Mouse (Mus musculus): ENCODE data around the gene Ripk3. TPM values are rescaled to one million over a fixed set of nuclear protein-coding genes. Genes with fewer than 3 reads are reported as not detected.

Gene Ripk3
- total and polyA plus RNA-seq, 3 experiments, result 0.15 to 2.0 TPM; not detected in 1

- H3K4me2 ChIP-seq (ENCODE audit: insufficient read depth, low read depth, poor library complexity, severe bottlenecking), result no peak overlapping the region
- no peak overlapping the region for H3K27ac ChIP-seq (ENCODE audit: insufficient read depth, low read depth)
- H3K4me1 ChIP-seq (ENCODE audit: control insufficient read depth in 1 of 2, insufficient read depth in 2 of 2), result peaks cover 0 to 8% of the 10 kb centered on the region in 2 experiments; a peak in 1 of 4 replicates
- no peak for DNase-seq (ENCODE audit: extremely low read depth)
- H3K36me3 ChIP-seq (replicated peaks in 1 of 2; ENCODE audit: control insufficient read depth in 1 of 2, insufficient read depth in 1 of 2, low read length in 1 of 2), result no peaks in the 10 kb centered on the region
- peaks cover 63% of the 10 kb centered on the region for H3K27me3 ChIP-seq (replicated peaks)
- no peaks in the 10 kb centered on the region for H3K9me3 ChIP-seq (replicated peaks; ENCODE audit: low read length)
- H3K4me3 ChIP-seq (replicated peaks in 1 of 3; ENCODE audit: low read depth in 2 of 3, low read length in 2 of 3, poor library complexity in 1 of 3), result no peak overlapping the region
- TF ChIP-seq MYC (IDR thresholded peaks at IDR 0.05; ENCODE audit: low read depth, low read length) (no peak), JUND (conservative IDR thresholded peaks at IDR 0.05; ENCODE audit: low read depth, low read length) (no peak), GABPA (IDR thresholded peaks at IDR 0.05; ENCODE audit: insufficient replicate concordance, low read depth, low read length) (no peak), ZMIZ1 (IDR thresholded peaks at IDR 0.05; ENCODE audit: low read depth, low read length) (no peak), HCFC1 (IDR thresholded peaks at IDR 0.05; ENCODE audit: low read depth, low read length) (no peak), USF1 (IDR thresholded peaks at IDR 0.05; ENCODE audit: low read depth, low read length) (no peak), JUN (IDR thresholded peaks at IDR 0.05; ENCODE audit: insufficient read depth, low read depth, low read length) (no peak), UBTF (IDR thresholded peaks at IDR 0.05; ENCODE audit: low read depth, low read length) (no peak), MAFK (IDR thresholded peaks at IDR 0.05; ENCODE audit: insufficient replicate concordance, low read length) (no peak), ELF1 (IDR thresholded peaks at IDR 0.05; ENCODE audit: low read depth, low read length) (no peak), SIN3A (IDR thresholded peaks at IDR 0.05; ENCODE audit: low read length) (no peak), IRF4 (IDR thresholded peaks at IDR 0.05; ENCODE audit: low read depth, low read length) (no peak), SMC3 (IDR thresholded peaks at IDR 0.05; ENCODE audit: low read depth, low read length) (no peak), MAZ (IDR thresholded peaks at IDR 0.05; ENCODE audit: low read depth, low read length) (no peak), TCF12 (IDR thresholded peaks at IDR 0.05; ENCODE audit: low read depth, low read length) (no peak), POLR2A (IDR thresholded peaks at IDR 0.05; ENCODE audit: low read depth, low read length) (no peak), MXI1 (IDR thresholded peaks at IDR 0.05; ENCODE audit: low read depth, low read length) (no peak), TBP (conservative IDR thresholded peaks at IDR 0.05; ENCODE audit: low read depth, low read length) (no peak), EP300 (IDR thresholded peaks at IDR 0.05; ENCODE audit: low read length) (no peak), ETS1 (conservative IDR thresholded peaks at IDR 0.05; ENCODE audit: low read depth, low read length) (no peak)
- in situ Hi-C loops (cut with MboI; ENCODE audit: low pct_ligation_motif_present, low pct_unique_long_range_greater_than_20kb, low sequenced_read_pairs), result no loop called here
- no peak overlapping the region for H3K9ac ChIP-seq (ENCODE audit: insufficient read depth, low read depth)
- dilution Hi-C loops (cut with MboI; ENCODE audit: extremely low pct_ligation_motif_present, extremely low pct_unique_long_range_greater_than_20kb, low sequenced_read_pairs), result no loop called here
- H3K79me2 ChIP-seq (replicated peaks; ENCODE audit: control insufficient read depth, extremely low read depth, insufficient read depth, poor library complexity, severe bottlenecking), result no peaks in the 10 kb centered on the region
Measured at GRCm38 (mm10) chr14:55776711-55777110, 12.0 kb downstream of the Ripk3 start.

GRCm38 (mm10) chr14:55769087-55769703 lies 19.5 kb downstream of the Ripk3 start:
- Histone ChIP-seq H3K4me3 (replicated peaks in 1 of 3; ENCODE audit: low read depth in 2 of 3, low read length in 2 of 3, poor library complexity in 1 of 3) (no peak overlapping the region), H3K27me3 (replicated peaks) (peaks cover 23% of the 10 kb centered on the region), H3K4me2 (ENCODE audit: insufficient read depth, low read depth, poor library complexity, severe bottlenecking) (no peak overlapping the region), H3K36me3 (replicated peaks in 1 of 2; ENCODE audit: control insufficient read depth in 1 of 2, insufficient read depth in 1 of 2, low read length in 1 of 2) (no peaks in the 10 kb centered on the region), H3K9me3 (replicated peaks; ENCODE audit: low read length) (no peaks in the 10 kb centered on the region), H3K27ac (ENCODE audit: insufficient read depth, low read depth) (no peak overlapping the region), H3K79me2 (replicated peaks; ENCODE audit: control insufficient read depth, extremely low read depth, insufficient read depth, poor library complexity, severe bottlenecking) (no peaks in the 10 kb centered on the region), H3K4me1 (ENCODE audit: control insufficient read depth in 1 of 2, insufficient read depth in 2 of 2) (peaks cover 7 to 14% of the 10 kb centered on the region in 2 experiments; a peak in 3 of 4 replicates), H3K9ac (ENCODE audit: insufficient read depth, low read depth) (no peak overlapping the region)
- dilution Hi-C loops (cut with MboI; ENCODE audit: extremely low pct_ligation_motif_present, extremely low pct_unique_long_range_greater_than_20kb, low sequenced_read_pairs), result no loop called here
- no peak for TF ChIP-seq SIN3A (IDR thresholded peaks at IDR 0.05; ENCODE audit: low read length)
- TF ChIP-seq GABPA (IDR thresholded peaks at IDR 0.05; ENCODE audit: insufficient replicate concordance, low read depth, low read length), result no peak
- no peak for TF ChIP-seq NRF1 (IDR thresholded peaks at IDR 0.05; ENCODE audit: low read depth, low read length)
- TF ChIP-seq CHD2 (IDR thresholded peaks at IDR 0.05; ENCODE audit: low read length), result no peak
- no peak for TF ChIP-seq ZC3H11A (IDR thresholded peaks at IDR 0.05; ENCODE audit: low read depth, low read length)
- TF ChIP-seq MXI1 (IDR thresholded peaks at IDR 0.05; ENCODE audit: low read depth, low read length), result no peak
- TF ChIP-seq KAT2A (IDR thresholded peaks at IDR 0.05; ENCODE audit: insufficient replicate concordance, low read length), result no peak
- TF ChIP-seq ZMIZ1 (IDR thresholded peaks at IDR 0.05; ENCODE audit: low read depth, low read length), result no peak
- TF ChIP-seq IRF4 (IDR thresholded peaks at IDR 0.05; ENCODE audit: low read depth, low read length), result no peak
- TF ChIP-seq USF1 (IDR thresholded peaks at IDR 0.05; ENCODE audit: low read depth, low read length), result no peak
- TF ChIP-seq PAX5 (IDR thresholded peaks at IDR 0.05; ENCODE audit: low read length), result no peak
- TF ChIP-seq RAD21 (IDR thresholded peaks at IDR 0.05; ENCODE audit: low read depth, low read length), result no peak
- no peak for TF ChIP-seq ZKSCAN1 (IDR thresholded peaks at IDR 0.05; ENCODE audit: borderline replicate concordance, low read depth, low read length)
- no peak for TF ChIP-seq CTCF (conservative IDR thresholded peaks at IDR 0.05 in 1 of 2, IDR thresholded peaks at IDR 0.05 in 1 of 2; ENCODE audit: low read depth in 2 of 2, low read length in 2 of 2)
- no peak for TF ChIP-seq MEF2A (IDR thresholded peaks at IDR 0.05; ENCODE audit: borderline replicate concordance, low read depth, low read length)
- no peak for TF ChIP-seq HCFC1 (IDR thresholded peaks at IDR 0.05; ENCODE audit: low read depth, low read length)
- no peak for TF ChIP-seq E2F4 (IDR thresholded peaks at IDR 0.05; ENCODE audit: insufficient replicate concordance, low read depth, low read length)
- TF ChIP-seq MAZ (IDR thresholded peaks at IDR 0.05; ENCODE audit: low read depth, low read length), result no peak
- TF ChIP-seq MAFK (IDR thresholded peaks at IDR 0.05; ENCODE audit: insufficient replicate concordance, low read length), result no peak
- DNase-seq (ENCODE audit: extremely low read depth), result no peak
- in situ Hi-C loops (cut with MboI; ENCODE audit: low pct_ligation_motif_present, low pct_unique_long_range_greater_than_20kb, low sequenced_read_pairs), result no loop called here
